Mouse (Mus musculus): ENCODE data around the gene Gm20425.

DNA sequence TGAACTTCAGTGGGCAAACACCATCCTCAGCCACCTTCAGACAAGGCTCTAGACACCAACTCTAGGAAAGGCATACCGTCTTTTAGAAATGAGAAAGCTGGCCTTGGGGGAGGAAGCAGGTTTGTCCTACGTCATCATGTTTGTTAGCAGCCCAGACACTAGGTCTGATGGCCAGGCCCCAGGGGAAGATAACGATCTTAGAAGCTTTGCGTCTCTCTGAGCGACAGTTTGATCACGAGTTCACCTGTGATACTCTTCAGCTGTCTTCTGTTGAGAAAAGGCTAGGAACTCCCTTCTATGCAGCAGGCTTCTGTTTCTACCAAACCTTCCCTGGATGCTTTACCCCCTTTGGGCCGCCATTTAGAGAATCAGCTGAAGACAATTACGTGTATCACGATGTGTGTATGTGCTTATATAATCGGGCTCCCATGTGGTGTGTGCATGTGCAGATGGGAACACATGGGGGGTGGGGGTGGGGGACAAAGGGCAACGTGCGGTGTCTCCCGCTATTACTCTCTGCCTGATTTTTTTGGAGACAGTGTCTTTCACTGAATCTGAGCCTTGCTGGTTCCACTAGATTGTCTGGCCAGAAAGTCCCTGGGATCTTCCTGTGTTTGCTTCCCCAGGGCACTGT, 1.6 kb downstream of the Gm20425 start:
- TF ChIP-seq USF1 (IDR thresholded peaks at IDR 0.05; ENCODE audit: low read depth, low read length), result no peak
- no peak for TF ChIP-seq RCOR1 (conservative IDR thresholded peaks at IDR 0.05; ENCODE audit: low read depth, low read length)
- no peak for TF ChIP-seq CTCF (conservative IDR thresholded peaks at IDR 0.05 in 1 of 2, IDR thresholded peaks at IDR 0.05 in 1 of 2; ENCODE audit: low read depth in 2 of 2, low read length in 2 of 2)
- no peak for TF ChIP-seq EP300 (IDR thresholded peaks at IDR 0.05; ENCODE audit: low read length)
- TF ChIP-seq ZNF384 (IDR thresholded peaks at IDR 0.05; ENCODE audit: low read depth, low read length), result no peak
- TF ChIP-seq SIN3A (IDR thresholded peaks at IDR 0.05; ENCODE audit: low read length), result no peak
- TF ChIP-seq ELF1 (IDR thresholded peaks at IDR 0.05; ENCODE audit: low read depth, low read length), result no peak
- no peak for TF ChIP-seq POLR2A (IDR thresholded peaks at IDR 0.05; ENCODE audit: low read depth, low read length)
- TF ChIP-seq MAFK (IDR thresholded peaks at IDR 0.05; ENCODE audit: insufficient replicate concordance, low read length), result no peak
